Mouse (Mus musculus) liver, adult 2 months (tissue): ENCODE data around the gene Shisa2. TPM values are rescaled to one million over a fixed set of nuclear protein-coding genes. Genes with fewer than 3 reads are reported as not detected.

Experiments
- DNase-seq: peaks from one replicate; pipeline ENCODE4 v3.0.0-alpha.2; 2011; ENCODE audit warnings: low read depth, low spot score; ENCODE audit errors: extremely low read depth
- H3K27ac ChIP-seq: fragments of 200-500 bp; replicated peaks from 2 replicates; pipeline ENCODE4 v1.5.1; 2012; ENCODE audit warnings: low read depth, mild to moderate bottlenecking, control low read depth, inconsistent platforms, low read length; ENCODE audit not compliant: insufficient read depth
- H3K27me3 ChIP-seq: fragments of 200-500 bp; 2 replicates; pipeline ENCODE4 v1.6.1; 2012; ENCODE audit warnings: mild to moderate bottlenecking, moderate library complexity, low read length, inconsistent platforms; ENCODE audit not compliant: control insufficient read depth, insufficient read depth
- H3K36me3 ChIP-seq: fragments of 200-500 bp; 2 replicates; pipeline ENCODE4 v1.6.1; 2012; ENCODE audit warnings: low read length, inconsistent platforms; ENCODE audit not compliant: control insufficient read depth, insufficient read depth
- H3K4me1 ChIP-seq: fragments of 200-500 bp; 2 replicates; pipeline ENCODE4 v1.6.1; 2011; ENCODE audit warnings: low read length; ENCODE audit not compliant: control insufficient read depth, insufficient read depth
- H3K4me3 ChIP-seq: fragments of 200-500 bp; 2 replicates; pipeline ENCODE4 v1.5.1; 2011; ENCODE audit warnings: low read depth, mild to moderate bottlenecking, control low read depth, low read length, moderate library complexity; ENCODE audit not compliant: insufficient read depth
- H3K79me2 ChIP-seq: fragments of 200-500 bp; 2 replicates; pipeline ENCODE4 v1.6.1; 2012; ENCODE audit warnings: inconsistent platforms, mild to moderate bottlenecking, low read length, moderate library complexity; ENCODE audit not compliant: control insufficient read depth, insufficient read depth
- H3K9ac ChIP-seq: fragments of 200-500 bp; 2 replicates; pipeline ENCODE4 v1.6.1; 2012; ENCODE audit warnings: low read depth, mild to moderate bottlenecking, control low read depth, inconsistent platforms, low read length
- CTCF ChIP-seq: fragments of 200-500 bp; IDR thresholded peaks from 2 replicates; pipeline ENCODE4 v1.5.1; 2011; ENCODE audit warnings: low read depth, low read length, control low read depth
- POLR2A ChIP-seq: fragments of 200-500 bp; IDR thresholded peaks from 2 replicates; pipeline ENCODE4 v1.6.1; 2011; ENCODE audit warnings: low read length, control low read depth; ENCODE audit not compliant: insufficient read depth; ENCODE audit errors: extremely low read depth
- WGBS: fragments of 180-500 bp; shearing (Covaris S2); methylation state at CpG from one replicate; pipeline ENCODE4 v1.1.7; 2018; 5-methylcytosine and 5-hydroxymethylcytosine counted together
- polyA plus RNA-seq: library from polyadenylated mRNA; depleted of rRNA; stranded (reverse); fragments of >200 nt; gene quantifications from 2 replicates; pipeline ENCODE4 v1.2.3, GENCODE M21; 2012
- total RNA-seq: library from RNA; depleted of rRNA; stranded (reverse); fragments of >200 nt; gene quantifications from 2 replicates; pipeline ENCODE4 v1.2.3, GENCODE M21; 2014

Gene Shisa2
- total and polyA plus RNA-seq, 2 experiments: 0.18 to 0.48 TPM

DNA sequence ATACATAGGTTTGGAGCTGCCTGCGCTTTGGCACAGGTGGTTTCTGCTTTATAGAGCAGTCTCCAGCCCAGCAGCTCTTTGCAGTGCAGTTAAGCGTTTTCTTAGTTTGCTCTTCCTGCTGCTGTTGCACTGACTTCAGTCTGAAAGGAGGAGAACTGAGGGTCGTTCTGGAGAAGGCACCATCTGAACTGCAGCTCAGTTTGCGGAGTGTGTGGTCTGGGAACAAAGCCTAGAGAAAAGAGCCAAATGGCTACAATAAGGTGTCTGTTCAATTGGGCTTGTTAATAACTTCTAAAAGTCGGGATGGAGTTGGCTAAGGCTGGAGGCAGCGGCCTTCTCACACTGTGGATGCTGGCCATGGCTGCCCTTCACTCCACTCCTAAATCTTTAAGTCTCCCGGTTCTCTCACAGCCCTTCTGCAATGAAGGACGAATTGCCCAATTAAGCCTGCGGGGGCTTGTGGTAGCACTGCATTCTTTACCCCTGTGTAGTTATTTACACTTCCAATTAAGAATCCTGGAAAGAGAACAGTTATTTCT lies 2.1 kb downstream of the Shisa2 start:
- Histone ChIP-seq H3K4me3 (no peak overlapping the region), H3K27ac (no peak overlapping the region), H3K36me3 (no peaks in the 10 kb centered on the region), H3K9ac (no peak overlapping the region), H3K27me3 (peaks cover 11% of the 10 kb centered on the region), H3K79me2 (no peaks in the 10 kb centered on the region), H3K4me1 (no peaks in the 10 kb centered on the region)
- TF ChIP-seq CTCF (no peak), POLR2A (no peak)
- no peak for DNase-seq
- 71% methylated on average over 9 of the region's 9 CpGs for WGBS

GRCm38 (mm10) chr14:59627823-59628222 lies 2.7 kb downstream of the Shisa2 start:
- H3K4me1 ChIP-seq: no peaks in the 10 kb centered on the region
- no peak for DNase-seq
- H3K27ac ChIP-seq: no peak overlapping the region
- H3K36me3 ChIP-seq: no peaks in the 10 kb centered on the region
- WGBS: 70% methylated on average over 7 of the region's 7 CpGs
- H3K79me2 ChIP-seq: no peaks in the 10 kb centered on the region
- H3K4me3 ChIP-seq: no peak overlapping the region
- H3K9ac ChIP-seq: no peak overlapping the region
- peaks cover 11% of the 10 kb centered on the region for H3K27me3 ChIP-seq
- TF ChIP-seq POLR2A (no peak), CTCF (no peak)

DNA sequence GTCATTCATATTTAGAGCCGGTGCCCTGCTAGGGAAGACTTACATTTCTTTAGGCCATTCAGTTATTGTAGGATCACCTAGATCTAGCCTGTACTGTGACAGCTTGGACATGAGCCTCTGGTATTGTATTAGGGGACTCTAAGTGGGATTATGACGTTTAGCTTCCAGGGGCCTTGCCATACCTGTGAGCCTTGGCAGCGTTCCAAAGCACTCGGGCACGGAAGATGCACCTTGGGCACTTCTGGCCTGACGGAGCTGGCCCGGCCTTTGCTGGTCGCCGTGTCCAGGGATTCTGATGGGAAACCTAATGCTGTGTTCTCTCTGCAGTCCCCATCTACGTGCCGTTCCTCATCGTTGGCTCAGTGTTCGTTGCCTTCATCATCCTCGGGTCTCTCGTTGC lies 4.2 kb downstream of the Shisa2 start:
- 93% methylated on average over 15 of the region's 15 CpGs for WGBS
- Histone ChIP-seq H3K4me3 (no peak overlapping the region), H3K9ac (no peak overlapping the region), H3K36me3 (no peaks in the 10 kb centered on the region), H3K27me3 (peaks cover 11% of the 10 kb centered on the region), H3K4me1 (no peaks in the 10 kb centered on the region), H3K79me2 (no peaks in the 10 kb centered on the region), H3K27ac (no peak overlapping the region)
- TF ChIP-seq POLR2A (no peak), CTCF (no peak)
- no peak for DNase-seq

GRCm38 (mm10) chr14:59630096-59630495 lies 5.0 kb downstream of the Shisa2 start:
- 94% methylated on average over 9 of the region's 9 CpGs for WGBS
- Histone ChIP-seq H3K9ac (no peak overlapping the region), H3K4me1 (no peaks in the 10 kb centered on the region), H3K79me2 (no peaks in the 10 kb centered on the region), H3K36me3 (no peaks in the 10 kb centered on the region), H3K4me3 (no peak overlapping the region), H3K27me3 (peaks cover 10% of the 10 kb centered on the region), H3K27ac (no peak overlapping the region)
- DNase-seq: no peak
- no peak for TF ChIP-seq CTCF
- no peak for TF ChIP-seq POLR2A

DNA sequence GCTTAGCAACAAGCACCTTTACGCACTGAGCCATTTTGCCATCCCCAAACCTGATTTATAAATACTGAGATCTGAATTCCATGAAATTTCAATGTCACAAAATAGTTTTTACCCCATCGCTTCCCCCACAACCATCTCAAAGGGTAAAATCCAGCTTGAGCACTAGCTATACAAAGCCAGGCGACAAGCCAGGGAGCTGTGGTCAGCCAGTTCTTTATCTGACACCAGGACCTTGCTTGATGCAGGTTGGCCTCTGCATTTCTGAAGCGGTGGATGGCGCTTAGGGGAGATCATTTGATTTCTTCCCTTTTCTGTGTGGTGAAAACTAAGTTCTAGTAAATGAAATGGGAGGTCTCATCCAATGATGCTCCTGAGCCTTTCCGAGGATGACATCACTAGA lies 7.0 kb downstream of the Shisa2 start:
- no peaks in the 10 kb centered on the region for H3K4me1 ChIP-seq
- no peak for TF ChIP-seq POLR2A
- no peak for TF ChIP-seq CTCF
- no peak overlapping the region for H3K27ac ChIP-seq
- H3K36me3 ChIP-seq: no peaks in the 10 kb centered on the region
- no peak for DNase-seq
- 96% methylated on average over 6 of the region's 6 CpGs for WGBS
- no peaks in the 10 kb centered on the region for H3K79me2 ChIP-seq
- no peak overlapping the region for H3K4me3 ChIP-seq
- H3K9ac ChIP-seq: no peak overlapping the region
- no peaks in the 10 kb centered on the region for H3K27me3 ChIP-seq

- no peak overlapping the region for H3K4me3 ChIP-seq
- H3K36me3 ChIP-seq: no peaks in the 10 kb centered on the region
- no peak overlapping the region for H3K27ac ChIP-seq
- H3K79me2 ChIP-seq: no peaks in the 10 kb centered on the region
- no peak overlapping the region for H3K9ac ChIP-seq
- TF ChIP-seq CTCF (no peak), POLR2A (no peak)
- H3K4me1 ChIP-seq: no peaks in the 10 kb centered on the region
- no peak for DNase-seq
- WGBS: 88% methylated on average over 5 of the region's 5 CpGs
- no peaks in the 10 kb centered on the region for H3K27me3 ChIP-seq
Observed at GRCm38 (mm10) chr14:59633295-59633898, 8.3 kb downstream of the Shisa2 start.
